Mouse (Mus musculus): ENCODE results near the gene Ppp1r27.
"Not testable (repeated sequence)": the region's sequence is repeated elsewhere in the genome, so short reads cannot be mapped to it uniquely, and the experiment has no call there.

Ppp1r27 gene

DNA sequence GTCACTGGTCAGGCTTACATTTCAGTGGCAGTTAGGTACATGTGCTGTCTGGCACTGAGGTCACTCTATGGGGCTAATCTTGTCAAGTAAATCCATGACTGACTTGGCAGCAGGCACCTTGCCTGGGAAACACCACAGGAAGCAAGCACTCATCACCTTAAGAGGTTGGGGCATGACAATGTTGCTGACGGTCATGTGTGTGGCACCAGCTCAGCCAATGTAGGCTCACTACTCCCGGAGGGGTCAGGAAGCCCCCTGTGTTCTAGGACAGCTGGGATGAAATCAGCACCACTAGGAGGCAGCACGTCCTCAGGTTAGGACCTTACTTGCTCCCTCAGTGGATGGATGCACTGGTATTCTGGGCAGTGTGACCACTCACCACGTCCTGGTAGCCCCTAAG is 9.0 kb downstream of the Ppp1r27 start:
- peak in 1 of 2 experiments; percentile 36 for DNase-seq

DNA sequence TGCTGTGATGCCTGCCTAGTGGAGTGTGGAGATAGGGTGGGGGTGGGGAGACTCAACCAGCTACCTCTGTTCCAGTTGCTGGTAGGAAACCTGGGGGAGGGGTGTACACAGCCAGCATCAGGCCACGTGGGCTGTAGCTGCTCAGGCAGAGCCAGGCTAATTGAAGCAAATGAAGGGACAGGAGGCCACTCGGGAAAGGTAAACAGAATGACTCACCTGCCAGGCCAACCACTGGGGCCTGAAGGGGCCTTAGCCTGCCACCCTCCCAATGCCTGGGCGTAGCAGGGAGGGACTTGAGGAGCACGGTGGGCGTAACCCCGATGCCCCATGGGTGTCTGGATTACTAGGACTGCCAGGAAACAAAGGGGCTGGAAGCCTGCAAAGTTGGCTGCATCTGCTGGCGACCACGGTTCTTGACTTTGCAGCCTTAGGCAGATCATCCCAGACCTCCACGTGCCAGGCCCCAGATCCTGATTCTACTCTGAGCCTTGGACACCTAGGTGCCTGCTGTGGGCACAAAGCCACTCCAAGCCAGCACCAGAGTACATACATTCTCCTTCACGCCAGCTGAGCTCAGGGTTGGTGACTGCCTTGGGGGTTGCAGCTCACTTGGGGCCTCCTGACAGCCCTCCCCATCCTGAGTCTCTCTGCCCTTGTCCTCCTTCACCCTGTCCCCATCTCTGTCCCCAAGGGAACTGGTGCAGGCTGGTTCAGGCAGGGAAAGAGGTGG is 11.5 kb downstream of the Ppp1r27 start:
- DNase-seq = peak; percentile 66 to 88

DNA sequence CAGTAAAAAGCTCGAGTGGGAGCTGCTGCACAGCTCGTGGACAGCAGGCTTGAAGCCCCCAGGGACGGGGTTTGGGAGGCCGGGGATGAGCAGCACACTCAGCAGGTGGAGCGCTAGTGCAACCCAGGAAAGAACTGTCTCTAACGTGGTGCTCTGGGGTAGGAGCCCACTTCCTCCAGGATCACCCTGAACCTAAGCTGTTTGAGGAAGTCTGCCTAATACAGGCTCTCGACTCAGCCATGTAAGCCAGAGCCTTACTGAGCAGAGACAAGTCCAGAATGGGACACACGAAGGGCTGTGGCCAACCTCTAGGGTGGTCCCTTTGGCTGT is 12.0 kb downstream of the Ppp1r27 start:
- DNase-seq = peak in 1 of 2 experiments; percentile 29

DNA sequence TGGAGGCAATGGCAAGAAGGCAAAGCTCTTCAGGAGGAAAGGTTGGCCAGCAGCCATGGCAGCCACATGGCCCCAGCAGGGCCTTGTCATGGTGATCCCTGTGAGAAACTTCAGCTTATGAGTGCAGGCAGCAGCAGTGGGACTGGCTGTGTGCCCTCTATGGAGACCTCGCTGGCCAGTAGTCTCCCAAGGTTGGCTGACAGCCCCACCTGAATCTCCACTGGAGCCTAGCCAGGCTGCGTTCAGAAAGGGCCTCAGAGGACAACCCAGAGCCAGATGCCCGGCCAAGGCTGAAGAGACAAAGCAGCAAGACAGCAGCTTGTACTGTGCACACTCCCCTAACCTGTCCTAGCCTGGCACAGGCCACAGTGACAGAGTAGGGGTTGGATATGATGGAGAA is 12.4 kb downstream of the Ppp1r27 start:
- DNase-seq = peak; percentile 44 to 71

DNA sequence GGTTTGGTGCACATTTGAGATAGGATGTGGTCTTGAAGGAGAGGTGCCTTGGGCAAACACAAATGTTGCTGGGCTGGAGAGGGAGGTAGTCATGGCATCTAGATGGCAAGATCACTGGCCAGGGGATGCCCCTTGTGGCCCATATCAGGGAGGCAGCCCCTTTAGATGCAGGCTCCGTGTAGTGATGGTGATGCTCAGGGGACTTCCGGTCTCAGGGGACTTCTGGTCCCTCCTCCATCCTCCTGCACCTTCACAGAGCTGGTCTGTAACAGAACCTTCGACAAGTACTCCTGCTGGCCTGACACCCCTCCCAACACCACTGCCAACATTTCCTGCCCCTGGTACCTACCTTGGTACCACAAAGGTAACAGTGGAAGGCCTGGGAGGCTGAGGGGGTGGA is 15.1 kb downstream of the Ppp1r27 start:
- no peak for DNase-seq

DNA sequence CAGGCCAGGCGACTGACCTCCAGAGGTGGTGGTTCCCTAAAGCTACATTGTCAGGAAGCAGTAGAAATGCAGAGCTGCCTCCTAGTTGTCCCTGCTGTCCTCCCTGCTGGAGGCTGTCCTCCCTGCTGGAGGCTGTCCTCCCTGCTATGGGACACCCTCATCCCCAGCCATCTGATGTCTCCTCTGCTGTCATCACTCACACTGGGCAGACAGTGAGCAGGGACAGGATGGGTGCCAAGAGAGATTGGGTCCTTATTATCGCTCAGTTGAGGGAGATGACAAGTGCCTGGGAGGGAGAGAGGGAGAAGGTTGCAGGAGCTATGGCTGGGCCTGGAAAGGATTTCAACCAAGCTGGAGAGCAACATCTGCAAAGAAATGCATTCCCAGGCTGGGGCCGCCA is 15.8 kb downstream of the Ppp1r27 start:
- no peak for DNase-seq

DNA sequence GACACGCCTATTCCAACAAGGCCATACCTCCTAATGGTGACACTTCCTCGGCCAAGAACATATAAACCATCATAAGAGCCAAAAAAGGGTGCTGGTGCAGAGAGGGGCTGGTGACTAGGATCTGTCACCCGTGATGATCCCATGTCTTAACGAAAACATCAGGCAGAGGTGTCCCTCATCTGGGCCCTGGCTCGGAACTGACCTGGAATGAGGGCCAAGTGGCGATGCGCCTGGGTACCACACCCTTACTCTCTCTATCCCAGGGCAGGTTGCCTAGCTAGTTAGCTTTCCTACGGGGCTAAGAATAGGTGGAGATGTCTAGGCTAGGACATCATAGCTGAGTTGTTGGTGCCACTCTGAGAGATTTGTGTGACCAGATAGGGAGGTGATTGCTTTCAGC is 16.8 kb downstream of the Ppp1r27 start:
- DNase-seq = no peak

DNA sequence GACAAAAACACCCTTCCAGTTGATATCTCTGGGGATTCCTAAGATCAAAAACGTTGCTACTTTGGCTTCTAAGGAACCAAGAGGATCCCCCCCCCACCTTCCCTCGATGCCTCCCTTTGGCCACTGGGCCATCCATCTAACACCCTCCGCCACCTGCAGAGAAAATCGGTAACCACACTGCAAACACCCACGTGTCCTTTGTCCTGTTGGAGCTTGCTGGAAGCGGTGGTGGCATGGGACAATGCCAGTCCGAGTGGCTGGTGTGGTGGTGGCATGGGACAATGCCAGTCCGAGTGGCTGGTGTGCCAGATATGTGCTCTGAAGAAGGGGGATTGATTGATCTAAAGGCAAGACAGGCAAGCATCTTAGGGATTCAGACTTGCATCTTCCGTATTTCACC is 19.3 kb downstream of the Ppp1r27 start:
- DNase-seq = no peak

DNA sequence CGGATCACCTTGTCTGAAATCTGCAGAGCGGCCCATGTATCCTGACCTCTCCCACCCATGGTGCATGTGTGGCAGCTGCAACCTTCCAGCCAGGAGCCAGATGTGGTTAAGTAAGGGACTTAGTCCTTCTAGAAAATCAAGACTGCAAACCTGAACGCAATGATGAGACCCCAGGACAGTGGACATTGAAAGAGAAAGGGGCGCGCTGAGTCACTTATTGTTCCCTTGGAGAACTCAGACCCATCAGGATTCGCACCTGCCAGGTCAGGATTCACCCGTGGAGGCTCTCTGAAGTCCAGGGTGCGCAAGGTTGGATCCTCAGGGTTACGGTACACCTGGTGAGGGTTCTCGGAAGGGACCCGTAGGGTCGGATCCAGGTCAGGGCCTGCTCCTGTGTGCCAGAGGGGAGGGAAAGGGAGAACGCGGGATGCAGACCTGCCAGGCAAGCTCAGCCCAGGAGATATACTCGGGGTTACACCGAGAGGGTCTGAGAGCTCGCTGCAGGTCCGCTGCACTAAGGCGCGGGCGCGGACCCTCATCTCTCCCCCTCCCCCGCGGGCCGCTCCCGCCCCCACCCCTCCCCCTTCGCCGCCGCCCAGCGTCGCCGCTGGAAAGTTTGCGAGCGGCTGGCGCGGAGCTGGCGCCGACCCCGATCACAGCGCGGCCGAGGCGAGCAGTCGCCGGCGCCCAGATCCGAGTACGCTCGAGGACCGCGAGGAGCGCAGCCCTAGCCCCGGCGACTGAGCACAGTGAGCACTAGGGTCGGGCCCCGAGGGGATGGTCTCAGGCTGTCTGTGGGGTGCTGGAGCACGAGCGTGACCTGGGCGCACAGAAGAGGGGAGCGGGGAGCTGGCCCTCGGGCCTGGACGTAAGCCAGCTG is 20.6 kb downstream of the Ppp1r27 start, which contains the start of gene Gcgr:
Gene Gcgr (plus strand): TSS at position 615 of the 880 bp plus-strand sequence.
- DNase-seq = peak; percentile 27 to 45

DNA sequence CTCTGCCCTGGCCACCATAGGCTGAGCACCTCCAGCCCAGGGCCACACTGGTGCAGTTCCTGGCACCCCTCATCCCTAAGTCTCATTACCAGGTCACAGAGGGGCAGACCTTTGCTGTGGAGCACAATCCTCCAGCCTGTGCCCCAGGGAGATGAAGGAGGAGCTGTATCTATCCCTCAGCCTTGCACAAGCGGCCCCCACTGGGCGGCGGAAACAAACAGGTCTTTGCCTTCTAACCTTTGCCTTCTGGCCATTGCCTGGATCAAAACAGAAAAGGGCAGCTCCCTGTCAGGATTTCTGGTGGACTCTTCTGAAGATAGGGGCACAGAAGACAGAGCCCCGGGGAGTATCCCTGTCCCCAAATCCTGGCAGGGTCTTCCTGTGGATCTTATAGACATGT is 22.0 kb downstream of the Ppp1r27 start:
- no peak for DNase-seq

DNA sequence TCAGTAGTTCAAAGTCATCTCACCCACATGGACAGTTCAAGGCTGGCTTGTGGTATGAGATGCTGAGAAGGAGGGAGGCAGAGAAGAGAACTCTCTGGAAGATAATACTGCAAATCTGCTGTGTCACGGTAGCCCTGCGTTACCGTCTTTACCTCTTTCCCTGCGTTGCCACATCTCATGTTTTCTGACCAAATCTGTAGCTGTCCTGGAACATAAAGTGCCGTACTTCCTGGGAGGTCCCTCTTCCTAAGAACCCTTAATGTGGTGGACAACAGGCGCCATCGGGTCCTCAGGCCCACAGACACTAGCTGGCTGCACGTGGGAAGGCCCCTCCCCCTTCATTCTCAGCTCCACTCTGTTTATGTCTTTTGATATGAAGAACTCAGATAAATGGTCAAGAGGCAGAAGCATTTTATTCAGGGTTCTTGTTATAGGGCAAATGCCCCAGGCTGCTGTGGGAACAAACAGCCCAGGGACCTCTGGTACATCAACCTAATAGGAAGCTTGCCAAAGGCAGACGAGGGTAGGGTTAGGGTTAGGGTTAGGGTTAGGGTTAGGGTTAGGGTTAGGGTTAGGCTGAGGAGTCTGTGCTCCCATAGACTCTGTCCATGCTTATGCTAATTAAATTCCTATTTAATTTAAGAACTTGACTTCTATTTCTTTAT is 23.1 kb downstream of the Ppp1r27 start:
- DNase-seq = no peak

DNA sequence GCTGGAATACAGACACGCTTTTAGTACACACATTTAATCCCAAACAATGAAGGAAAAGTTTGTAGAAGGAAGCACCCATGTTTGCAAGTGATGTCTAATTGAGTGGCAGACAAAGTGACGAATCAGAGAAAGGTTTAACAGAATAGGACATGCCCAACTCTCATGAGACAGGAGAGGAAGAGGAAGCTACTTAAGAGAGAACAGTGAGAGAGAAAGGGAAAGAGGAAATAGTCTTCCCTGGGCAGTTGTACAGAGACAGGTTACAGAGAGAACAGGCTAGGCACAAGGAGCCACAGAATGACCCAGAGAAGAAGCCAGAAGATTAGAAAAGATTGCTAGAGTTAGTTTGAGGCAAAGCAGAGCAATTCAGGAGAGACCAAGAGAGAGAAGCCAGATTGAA is 25.0 kb downstream of the Ppp1r27 start:
- no peak for DNase-seq

DNA sequence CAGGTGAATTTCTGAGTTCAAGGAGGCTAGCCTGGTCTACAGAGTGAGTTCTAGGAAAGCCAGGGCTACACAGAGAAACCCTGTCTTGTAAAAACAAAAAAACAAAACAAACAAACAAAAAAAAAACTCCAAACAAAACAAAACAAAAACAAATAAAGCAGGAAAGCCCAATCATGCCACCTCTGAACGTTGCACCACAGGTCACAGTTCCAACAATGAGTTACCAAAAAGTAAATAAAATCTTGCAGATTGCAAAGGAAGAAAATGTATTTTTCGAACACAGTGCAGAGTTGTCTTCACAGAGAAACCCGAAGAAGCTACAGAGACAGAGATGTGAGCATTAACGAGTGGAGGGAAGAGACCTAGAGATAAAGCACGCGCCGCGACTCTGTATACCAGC is 28.4 kb downstream of the Ppp1r27 start:
- DNase-seq = no peak

DNA sequence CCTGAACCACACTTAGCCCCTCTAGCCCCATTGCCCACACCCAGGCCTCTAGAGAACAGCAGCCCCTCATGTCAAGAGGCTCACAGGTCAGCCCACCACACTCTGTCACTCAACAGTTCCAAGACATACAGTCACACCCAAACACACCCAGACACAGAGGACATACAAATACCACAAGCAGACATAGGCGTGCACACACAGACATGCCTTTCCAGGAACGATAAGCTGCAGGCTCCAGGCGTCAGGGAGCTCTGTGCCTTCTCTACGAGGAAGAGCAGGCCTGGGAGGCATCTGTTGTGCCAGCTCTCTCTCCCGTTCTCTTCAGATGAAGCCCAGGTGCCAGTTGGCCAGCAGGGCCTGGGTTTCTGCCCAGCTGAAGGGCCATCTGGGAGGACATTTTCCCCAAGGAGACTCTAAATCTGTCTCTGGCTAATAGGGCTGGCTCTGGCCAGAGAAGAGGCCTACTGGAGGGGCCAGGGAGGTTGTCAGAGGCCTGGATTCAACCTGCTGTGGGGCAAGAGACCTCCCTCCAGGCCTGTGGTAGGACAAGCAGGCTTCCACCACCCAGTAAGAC is 29.9 kb downstream of the Ppp1r27 start:
- DNase-seq = peak in 1 of 2 experiments; percentile 18

DNA sequence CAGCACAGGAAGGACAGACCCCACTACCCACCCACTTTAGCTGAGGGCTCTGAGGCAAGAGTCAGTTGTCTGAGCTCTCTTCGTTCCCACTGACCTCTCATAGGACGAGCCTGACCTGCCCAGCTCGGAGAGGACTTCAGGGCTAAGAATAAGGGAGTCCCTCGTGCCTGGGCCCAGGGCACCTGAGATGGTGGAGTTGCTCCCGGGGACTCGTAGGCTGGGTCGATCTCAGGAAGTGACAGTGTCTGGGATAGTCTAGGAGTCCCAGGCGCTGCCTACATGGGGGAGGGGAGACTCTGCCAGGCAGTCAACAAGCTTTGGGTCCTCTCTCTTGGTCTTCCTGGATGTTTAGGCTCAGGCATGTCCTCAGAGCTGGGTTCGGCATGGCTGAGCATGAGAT is 30.4 kb downstream of the Ppp1r27 start:
- no peak for DNase-seq

DNA sequence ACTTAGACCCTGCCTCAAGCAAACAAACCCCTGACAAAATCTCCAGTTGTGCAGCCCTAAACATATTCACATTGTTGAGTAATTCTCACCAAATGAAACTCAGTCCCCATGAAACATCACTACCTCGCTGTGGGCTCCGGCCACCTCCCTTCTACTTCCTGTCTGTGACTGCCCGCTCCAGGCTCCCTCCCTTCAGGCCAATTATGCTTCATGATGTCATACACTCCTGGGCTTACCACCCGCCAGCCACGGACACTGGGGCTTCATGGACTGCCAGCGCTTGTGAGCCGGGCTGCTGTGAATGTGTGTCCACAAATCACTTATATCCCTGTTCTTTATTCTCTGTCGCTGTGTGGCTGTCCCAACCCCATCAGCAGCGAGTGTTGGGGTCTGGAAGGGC is 31.2 kb downstream of the Ppp1r27 start:
- peak; percentile 77 to 81 for DNase-seq

DNA sequence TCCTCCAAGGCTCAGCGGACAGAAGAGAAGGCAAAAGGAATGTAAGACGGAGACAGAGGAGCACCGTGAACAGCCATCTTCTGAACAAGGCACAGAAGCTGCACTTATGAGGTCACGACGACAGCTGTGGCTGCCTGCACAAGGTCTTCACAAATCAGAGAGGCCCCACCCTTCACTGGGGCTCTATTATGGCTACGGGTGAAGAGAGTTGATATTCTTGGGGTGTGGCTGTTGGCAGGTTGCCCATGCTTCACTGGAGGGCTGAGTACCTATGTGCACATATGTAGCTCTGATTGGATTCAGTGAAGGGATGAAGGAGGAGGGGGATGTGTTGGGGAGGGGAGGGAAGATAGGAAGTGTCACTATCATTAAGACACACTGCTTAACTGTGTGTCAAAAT is 32.4 kb downstream of the Ppp1r27 start:
- peak; percentile 35 to 38 for DNase-seq

DNA sequence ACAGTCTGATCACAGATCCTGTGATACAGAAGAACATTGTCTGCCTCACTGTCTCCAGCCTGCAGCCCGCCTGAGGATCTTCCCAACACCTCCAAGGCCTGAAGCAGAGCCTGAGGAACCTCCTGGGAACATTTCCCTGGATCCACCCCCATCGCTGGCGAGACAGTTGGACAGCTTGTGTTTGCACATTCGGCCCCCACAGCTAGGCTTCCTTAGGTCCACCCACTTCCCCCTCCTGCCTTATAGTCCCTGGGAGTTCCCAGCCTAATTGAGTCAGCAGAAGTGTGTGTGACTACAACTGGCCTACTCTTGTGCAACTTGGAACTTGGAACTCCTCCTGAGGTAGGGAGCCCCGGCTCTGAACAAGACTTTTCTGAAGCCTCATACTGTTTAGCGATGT is 32.9 kb downstream of the Ppp1r27 start:
- DNase-seq = peak; percentile 56 to 66

DNA sequence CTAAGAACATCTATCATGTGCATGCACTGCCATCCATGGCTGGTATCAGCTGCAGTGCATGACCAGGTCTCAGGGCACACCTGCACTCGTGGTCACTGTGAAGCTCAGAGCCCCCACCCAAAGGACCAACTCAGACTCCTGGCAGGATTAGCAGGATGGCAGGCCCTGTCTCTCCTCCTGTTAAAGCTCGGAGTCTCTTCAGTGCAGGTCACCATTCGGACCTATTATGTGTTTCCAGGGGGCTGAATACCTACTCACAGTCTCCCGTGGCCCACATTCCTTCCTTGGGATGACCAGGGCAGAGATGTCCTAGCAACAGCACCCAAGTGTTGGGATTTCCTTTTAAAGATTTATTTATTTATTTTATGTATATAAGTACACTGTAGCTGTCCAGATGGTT is 33.8 kb downstream of the Ppp1r27 start:
- DNase-seq = peak in 1 of 2 experiments; percentile 16

DNA sequence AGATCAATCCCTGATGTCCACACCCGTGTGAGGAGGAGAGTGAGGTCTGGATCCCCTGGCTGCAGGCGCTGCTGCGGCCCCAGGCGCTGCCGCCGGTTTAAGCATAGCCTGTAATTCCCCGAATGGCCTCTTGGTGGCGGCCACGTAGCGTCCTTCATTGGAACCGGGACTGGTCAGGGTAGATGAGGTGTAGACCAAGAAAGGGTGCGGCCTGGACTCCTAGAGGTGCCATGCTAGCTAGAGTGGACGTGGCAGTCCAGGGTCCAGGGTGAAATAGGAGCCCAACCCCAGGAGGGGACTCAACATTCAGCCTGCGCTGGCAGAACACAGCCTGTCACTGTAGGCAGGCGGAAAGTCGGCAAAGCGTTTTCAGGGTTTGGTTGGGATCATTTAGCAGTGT is 35.3 kb downstream of the Ppp1r27 start:
- peak; percentile 89 to 94 for DNase-seq

DNA sequence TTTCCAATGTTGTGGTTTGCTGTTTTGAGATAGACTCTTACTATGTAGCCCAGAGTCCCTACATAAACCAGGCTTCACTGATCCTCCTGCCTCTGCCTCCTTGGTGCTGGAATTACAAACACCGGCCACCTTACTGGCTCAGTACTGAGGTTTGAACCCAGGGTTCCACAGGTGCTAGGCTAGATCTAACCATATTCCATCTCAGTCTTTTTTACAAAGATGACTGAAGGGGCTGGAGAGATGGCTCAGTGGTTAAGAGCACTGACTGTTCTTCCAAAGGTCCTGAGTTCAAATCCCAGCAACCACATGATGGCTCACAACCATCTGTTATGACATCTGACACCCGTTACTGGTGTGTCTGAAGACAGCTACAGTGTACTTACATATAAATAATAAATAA is 36.7 kb downstream of the Ppp1r27 start:
- DNase-seq = not testable (repeated sequence)

DNA sequence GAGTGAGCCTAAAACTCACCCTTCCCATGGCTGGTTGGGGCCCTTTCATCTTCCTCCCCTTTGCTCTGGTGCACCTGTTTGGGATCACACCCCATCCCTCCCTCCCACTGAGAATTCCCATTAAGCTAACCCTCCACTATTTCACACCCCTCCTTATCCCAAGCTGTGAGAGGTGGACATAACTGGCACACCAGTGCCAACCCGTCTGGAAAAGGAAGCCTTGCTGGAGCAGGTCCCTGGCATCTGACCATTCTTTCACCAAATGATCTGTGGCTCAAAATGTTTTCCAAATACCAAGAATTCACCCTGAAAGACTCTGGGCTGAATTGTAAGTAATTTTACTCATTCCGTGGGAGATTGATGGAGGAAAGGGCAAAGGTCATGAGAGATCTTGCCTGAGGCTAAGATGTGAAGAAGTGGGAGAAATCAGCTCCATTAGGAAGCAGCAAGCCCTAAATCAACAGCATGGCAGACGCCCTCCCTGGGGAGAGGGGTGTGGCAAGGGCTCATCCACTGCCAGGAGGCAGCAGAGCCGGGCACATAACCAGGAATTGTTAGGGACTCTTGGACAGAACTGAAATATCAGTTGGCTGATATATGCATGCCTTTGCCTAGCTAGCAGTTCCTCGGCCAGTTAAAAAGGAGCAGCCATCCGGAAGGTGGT is 38.0 kb downstream of the Ppp1r27 start:
- DNase-seq = no peak
